9 mouse cellular contexts compared by ENCODE assay signal in the genomic region with DNA sequence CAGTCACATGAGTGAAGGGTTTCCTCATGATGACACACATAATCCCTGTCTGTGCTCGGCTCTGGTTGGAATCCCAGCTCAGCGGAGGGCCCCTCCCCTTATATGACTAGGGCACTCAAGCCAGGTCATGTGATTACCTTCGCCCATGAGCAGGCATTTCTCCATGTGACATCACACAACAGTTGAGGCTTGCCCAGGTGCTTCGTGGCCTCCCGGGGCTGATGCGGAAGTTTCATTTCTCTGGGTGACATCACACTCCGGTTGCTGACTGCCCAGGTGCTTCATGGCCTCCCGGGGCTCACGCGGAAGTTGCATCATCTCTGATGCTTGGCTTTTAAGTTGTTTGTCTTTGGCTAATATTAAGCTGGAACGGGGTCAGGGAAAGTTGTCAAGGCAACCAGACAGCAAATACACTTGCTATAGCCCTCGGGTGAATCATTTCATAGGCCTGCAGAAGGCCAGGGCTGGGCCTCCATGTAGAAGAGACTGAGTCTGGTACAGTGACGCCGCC. TPM values are rescaled to one million over a fixed set of nuclear protein-coding genes. Genes with fewer than 3 reads are reported as not detected.
DNase-seq lines count a peak whose midpoint lies in the region; ATAC-seq and TF ChIP-seq lines count a peak whose summit lies in the region.
"Had no signal": no experiment of that assay in that cellular context is flagged by ENCODE, and none has a peak within 500 bp of the region (broad histone marks: within the 10 kb centered on the region; RNA-seq: fewer than 3 reads in every experiment).

No protein-coding gene starts in this region.

- TF ChIP-seq CTCF in C2C12 (IDR thresholded peaks at IDR 0.05; ENCODE audit: control insufficient read depth, insufficient read depth, insufficient read length) (no peak), Patski (IDR thresholded peaks at IDR 0.05) (no peak)
- TF ChIP-seq CTCF in thymus, adult 2 months (IDR thresholded peaks at IDR 0.05; ENCODE audit: borderline replicate concordance, control insufficient read depth, extremely low read depth, insufficient read depth, low read length, poor library complexity), result no peak

- CTCF ChIA-PET in Patski (lab: Charles Lee), result interaction anchor here (0.7 to 2.6 kb wide), 8 partner anchors 10 to 126 kb away, joined by 3 to 12 read pairs (median 4); no protein-coding TSS in a partner anchor

- H3K4me3 ChIP-seq in C2C12 (ENCODE audit: insufficient read depth, poor library complexity, severe bottlenecking), result no peak overlapping the region
- no peak overlapping the region for H3K4me3 ChIP-seq in macrophage (ENCODE audit: inconsistent target)
- H3K4me3 ChIP-seq in thymus, adult 2 months (ENCODE audit: control insufficient read depth, insufficient read depth, low read length), result no peak overlapping the region
- H3K4me3 ChIP-seq: embryonic facial prominence, embryonic 12.5 days; midbrain, embryonic 12.5 days had no signal

- no peak overlapping the region for H3ac ChIP-seq in C2C12 (ENCODE audit: control insufficient read depth, insufficient read length, low read depth)

- H3K36me3 ChIP-seq in C2C12 (ENCODE audit: control insufficient read depth, insufficient read depth), result no peaks in the 10 kb centered on the region
- H3K36me3 ChIP-seq in macrophage (ENCODE audit: inconsistent target), result no peaks in the 10 kb centered on the region
- H3K36me3 ChIP-seq in thymus, adult 2 months (ENCODE audit: control insufficient read depth, insufficient read depth, low read length), result no peaks in the 10 kb centered on the region
- H3K36me3 ChIP-seq: embryonic facial prominence, embryonic 12.5 days; midbrain, embryonic 12.5 days had no signal

- 52% methylated on average over 14 of the region's 14 CpGs for WGBS in macrophage (ENCODE audit: missing documents)
- WGBS in thymus, adult 2 months, result 77% methylated on average over 14 of the region's 14 CpGs

- DNase-seq in Patski (ENCODE audit: low read depth, low spot score), result peak; percentile 98
- peak; percentile 61 for DNase-seq in kidney, postnatal 14 days
- DNase-seq in cerebellum, adult 11-12 months, result no peak
- DNase-seq in thymus, adult 2 months, result no peak

- no peak for TF ChIP-seq POLR2A in thymus, adult 2 months (IDR thresholded peaks at IDR 0.05; ENCODE audit: control insufficient read depth, extremely low read depth, insufficient read depth, low read length, poor library complexity)

- H3K27ac ChIP-seq in macrophage, result peak overlapping the region; percentile 32
- no peak overlapping the region for H3K27ac ChIP-seq in thymus, adult 2 months (ENCODE audit: control insufficient read depth, insufficient read depth, low read length)
- H3K27ac ChIP-seq: embryonic facial prominence, embryonic 12.5 days; midbrain, embryonic 12.5 days had no signal

- H3K4me1 ChIP-seq in thymus, adult 2 months (replicated peaks; ENCODE audit: control insufficient read depth, insufficient read depth, low read length), result no peaks in the 10 kb centered on the region; the same call in 1 of the 2 replicates
- H3K4me1 ChIP-seq: embryonic facial prominence, embryonic 12.5 days had no signal

- no peaks in the 10 kb centered on the region for H3K79me3 ChIP-seq in C2C12 (ENCODE audit: low read depth)

- ATAC-seq in Patski, result peak; percentile 85
- no peak for ATAC-seq in activated CD4-positive, CD25-positive, alpha-beta regulatory T cell, adult 4 months

- H3K79me2 ChIP-seq in C2C12 (ENCODE audit: control insufficient read depth, insufficient read depth), result no peaks in the 10 kb centered on the region
- H3K79me2 ChIP-seq in macrophage (ENCODE audit: inconsistent target), result peaks cover 72% of the 10 kb centered on the region

- in situ Hi-C loops in Patski (cut with MboI; ENCODE audit: low pct_unique_long_range_greater_than_20kb), result loop anchor here (5.0 to 10.0 kb wide), 2 partner anchors 100 to 183 kb away; a partner anchor contains a TSS

- POLR2A ChIA-PET in Patski (lab: Charles Lee), result interaction anchor here (1.1 kb wide), 1 partner anchor 50 kb away, joined by 3 read pairs; no protein-coding TSS in a partner anchor

- no peaks in the 10 kb centered on the region for H3K27me3 ChIP-seq in C2C12 (ENCODE audit: control insufficient read depth, insufficient read depth, insufficient read length)
- H3K27me3 ChIP-seq in Patski, result no peaks in the 10 kb centered on the region
- no peaks in the 10 kb centered on the region for H3K27me3 ChIP-seq in thymus, adult 2 months (ENCODE audit: control insufficient read depth, insufficient read depth, low read length)
- H3K27me3 ChIP-seq: embryonic facial prominence, embryonic 12.5 days; midbrain, embryonic 12.5 days had no signal

TF ChIP-seq in C2C12, 6 proteins besides CTCF, POLR2A, EP300 and RAD21:
- TF ChIP-seq MAX (IDR thresholded peaks at IDR 0.05) (no peak), FOSL1 (IDR thresholded peaks at IDR 0.05; ENCODE audit: insufficient read depth, low read length, poor library complexity, severe bottlenecking) (no peak), MYOD1 (IDR thresholded peaks at IDR 0.05; ENCODE audit: control insufficient read depth, insufficient read length, low read depth) (no peak), CEBPB (IDR thresholded peaks at IDR 0.05; ENCODE audit: low read depth) (peak; percentile 59), USF1 (IDR thresholded peaks at IDR 0.05; ENCODE audit: low read depth) (peak; percentile 37)
TF ChIP-seq in C2C12: peak in this region for 2.

RNA-seq across cellular contexts. Expression of a gene that starts 40.4 kb away (rescaled TPM):
- polyA plus RNA-seq in C2C12 (2012; fragmentation: generic; extraction: Trizol) (98.5 TPM), Patski (2021) (145 TPM), macrophage (2018) (30.8 to 55.9 TPM (median 45.1 TPM) in 3 replicates)
- 10 to 100 TPM in 1 of 26 experiments, 1 to 10 TPM in 14, not detected in 11; 1.4 to 13.4 (median 2.5) TPM for total RNA-seq in macrophage (2018; cell fraction: chromatin; rRNA removed)
- 10 to 100 TPM; 48.8 to 69.1 (median 56.8) TPM for total RNA-seq in macrophage (2018; cell fraction: cytosol; rRNA removed)
- 10 to 100 TPM in 18 of 26 experiments, 1 to 10 TPM in 8; 3.8 to 23.1 (median 13.1) TPM for total RNA-seq in macrophage (2018; cell fraction: nucleus; rRNA removed)
- polyA plus RNA-seq in thymus, adult 2 months (2012; rRNA removed), result 47.1 and 64.5 TPM in 2 replicates
- under 1 TPM; 0.75 to 0.93 TPM for polyA plus RNA-seq in activated CD4-positive, CD25-positive, alpha-beta regulatory T cell, adult 4 months (2017; shearing (Covaris generic))

RNA-seq across cellular contexts. Expression of a gene that starts 48.1 kb away (rescaled TPM):
- polyA plus RNA-seq in C2C12 (2012; fragmentation: generic; extraction: Trizol) (9.8 TPM), Patski (2021) (21.9 TPM), macrophage (2018) (54.6 to 94.7 TPM (median 76.4 TPM) in 3 replicates)
- 10 to 100 TPM in 23 of 26 experiments, 1 to 10 TPM in 3; 5.9 to 95.6 (median 32.8) TPM for total RNA-seq in macrophage (2018; cell fraction: chromatin; rRNA removed)
- total RNA-seq in macrophage (2018; cell fraction: cytosol; rRNA removed), result 10 to 100 TPM; 37.3 to 87.6 (median 63.9) TPM
- 100 to 1,000 TPM in 9 of 26 experiments, 10 to 100 TPM in 17; 18.7 to 147 (median 77.3) TPM for total RNA-seq in macrophage (2018; cell fraction: nucleus; rRNA removed)
- 17.2 and 17.8 TPM in 2 replicates for polyA plus RNA-seq in thymus, adult 2 months (2012; rRNA removed)
- polyA plus RNA-seq in activated CD4-positive, CD25-positive, alpha-beta regulatory T cell, adult 4 months (2017; shearing (Covaris generic)), result 10 to 100 TPM; 15.1 to 18.1 TPM

RNA-seq across cellular contexts. Expression of a gene that starts 59.8 kb away (rescaled TPM):
- polyA plus RNA-seq in C2C12 (2012; fragmentation: generic; extraction: Trizol) (1.4 TPM), Patski (2021) (47.6 TPM), macrophage (2018) (201 to 678 TPM (median 211 TPM) in 3 replicates)
- 100 to 1,000 TPM in 22 of 26 experiments, 10 to 100 TPM in 4; 71.4 to 886 (median 177) TPM for total RNA-seq in macrophage (2018; cell fraction: chromatin; rRNA removed)
- 1,000 to 10,000 TPM in 3 of 26 experiments, 100 to 1,000 TPM in 23; 230 to 1,349 (median 405) TPM for total RNA-seq in macrophage (2018; cell fraction: cytosol; rRNA removed)
- total RNA-seq in macrophage (2018; cell fraction: nucleus; rRNA removed), result 1,000 to 10,000 TPM in 2 of 26 experiments, 100 to 1,000 TPM in 24; 130 to 1,042 (median 343) TPM
- polyA plus RNA-seq in thymus, adult 2 months (2012; rRNA removed), result 3.2 and 4.2 TPM in 2 replicates
- not detected for polyA plus RNA-seq in activated CD4-positive, CD25-positive, alpha-beta regulatory T cell, adult 4 months (2017; shearing (Covaris generic))

Comparison
In these comparisons a context has a peak if more than half of its experiments do, and no peak if none do; other contexts are left out.
1. DNase-seq: peak in Patski (single experiment) and kidney, postnatal 14 days (single experiment); none in cerebellum, adult 11-12 months (single experiment) and thymus, adult 2 months (single experiment).
2. RNA of a gene that starts 40.4 kb away (polyA plus RNA-seq): 145 TPM in Patski (single experiment), 98.5 TPM in C2C12 (single experiment), 47.1 to 64.5 TPM in thymus, adult 2 months and 30.8 to 55.9 TPM in macrophage; 0.75 to 0.93 TPM in activated CD4-positive, CD25-positive, alpha-beta regulatory T cell, adult 4 months; every median in the first group is over 10 times any median in the second.